Mouse (Mus musculus) erythroblast, embryonic 14.5 days (primary cell): ENCODE results near the gene Mief2.

Experiments used
- GATA1 ChIP-seq: IDR thresholded peaks from 2 replicates; pipeline ENCODE4 v1.6.1; 2012; ENCODE audit warnings: low read length, inconsistent platforms, mixed read lengths
- TAL1 ChIP-seq: IDR thresholded peaks from 3 replicates; pipeline ENCODE4 v1.6.1; 2012; ENCODE audit warnings: low read length, inconsistent platforms, mixed read lengths

- TF ChIP-seq GATA1: no peak
- no peak for TF ChIP-seq TAL1
These were observed 48.9 kb downstream of the Mief2 start, which contains the start of the genes Top3a and Smcr8 for GRCm38 (mm10) chr11:60776829-60777740.
